Mouse (Mus musculus) urinary bladder, postnatal 4 days (tissue): ENCODE results near the gene Cmtm1.
"Not testable (repeated sequence)": the region's sequence is repeated elsewhere in the genome, so short reads cannot be mapped to it uniquely, and the experiment has no call there.

Experiments used
- DNase-seq, 2 experiments: peaks; one replicate each; pipeline ENCODE4 v3.0.0; 2021 to 2022; ENCODE audit warnings: low spot score in 2 of 2

The Cmtm1 gene

GRCm38 (mm10) chr8:104309441-104310155 lies at the start of gene Cmtm1, which contains the start of gene Gm45711:
Gene Cmtm1, minus strand, starts transcription at chr8:104310145.
Gene Gm45711, minus strand, starts transcription at chr8:104310081.
- not testable (repeated sequence) for DNase-seq

- DNase-seq: no peak
Observed at GRCm38 (mm10) chr8:104358637-104359036, 48.7 kb upstream of the Cmtm1 start.

- no peak for DNase-seq
Observed at GRCm38 (mm10) chr8:104354504-104354903, 44.6 kb upstream of the Cmtm1 start.

GRCm38 (mm10) chr8:104353186-104353585 lies 43.2 kb upstream of the Cmtm1 start:
- no peak for DNase-seq

- DNase-seq: no peak
Observed at GRCm38 (mm10) chr8:104350047-104350446, 40.1 kb upstream of the Cmtm1 start.

- DNase-seq: no peak
Observed at GRCm38 (mm10) chr8:104348971-104349370, 39.0 kb upstream of the Cmtm1 start.

GRCm38 (mm10) chr8:104346706-104347105 lies 36.8 kb upstream of the Cmtm1 start:
- DNase-seq: no peak

GRCm38 (mm10) chr8:104344622-104345021 lies 34.7 kb upstream of the Cmtm1 start:
- no peak for DNase-seq

- DNase-seq: peak; percentile 75 to 90
Observed at GRCm38 (mm10) chr8:104343957-104344356, 34.0 kb upstream of the Cmtm1 start.

GRCm38 (mm10) chr8:104342426-104342825 lies 32.5 kb upstream of the Cmtm1 start:
- no peak for DNase-seq

- no peak for DNase-seq
Observed at GRCm38 (mm10) chr8:104341678-104342077, 31.7 kb upstream of the Cmtm1 start.

GRCm38 (mm10) chr8:104341106-104341561 lies 31.2 kb upstream of the Cmtm1 start:
- DNase-seq: peak; percentile 73 to 77

GRCm38 (mm10) chr8:104340233-104341105 lies 30.5 kb upstream of the Cmtm1 start:
- DNase-seq: peak; percentile 77 to 84

- peak in 1 of 2 experiments; percentile 56 for DNase-seq
Observed at GRCm38 (mm10) chr8:104339983-104340232, 30.0 kb upstream of the Cmtm1 start.

GRCm38 (mm10) chr8:104339229-104339982 lies 29.5 kb upstream of the Cmtm1 start, which contains the start of gene Cmtm3:
Gene Cmtm3, plus strand, starts transcription at chr8:104339410.
- DNase-seq: peak; percentile 46 to 59

- DNase-seq: peak in 1 of 2 experiments; percentile 57
Observed at GRCm38 (mm10) chr8:104337890-104338289, 27.9 kb upstream of the Cmtm1 start.

GRCm38 (mm10) chr8:104336806-104337205 lies 26.9 kb upstream of the Cmtm1 start:
- DNase-seq: peak in 1 of 2 experiments; percentile 12

GRCm38 (mm10) chr8:104334196-104334595 lies 24.3 kb upstream of the Cmtm1 start:
- DNase-seq: peak in 1 of 2 experiments; percentile 26

- DNase-seq: peak in 1 of 2 experiments; percentile 17
Observed at GRCm38 (mm10) chr8:104333786-104334185, 23.8 kb upstream of the Cmtm1 start.

- DNase-seq: no peak
Observed at GRCm38 (mm10) chr8:104332665-104333631, 23.0 kb upstream of the Cmtm1 start.

GRCm38 (mm10) chr8:104321930-104322329 lies 12.0 kb upstream of the Cmtm1 start, which contains the start of gene Cmtm2b:
Gene Cmtm2b, plus strand, starts transcription at chr8:104322230.
- DNase-seq: not testable (repeated sequence)
